ENCODE assay signal across 8 mouse cellular contexts in the genomic region with DNA sequence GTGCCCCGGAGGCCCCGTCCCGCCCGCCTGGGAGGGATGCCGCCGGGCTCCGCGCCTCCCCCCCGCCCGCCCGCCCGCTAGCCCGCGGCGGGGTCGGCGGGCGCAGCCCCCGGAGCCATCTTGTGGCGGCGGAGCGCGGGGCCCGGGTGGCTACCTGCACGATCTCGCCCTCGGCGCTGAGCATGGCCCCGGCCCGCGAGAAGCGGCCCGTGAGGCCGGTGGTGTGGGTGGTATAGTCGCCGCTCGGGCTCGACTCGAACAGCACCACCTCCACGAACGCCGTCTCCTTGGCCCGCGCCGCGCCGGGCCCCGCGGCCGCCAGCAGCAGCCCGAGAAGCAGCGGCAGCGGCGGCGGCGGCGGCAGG. TPM values are rescaled to one million over a fixed set of nuclear protein-coding genes. Genes with fewer than 3 reads are reported as not detected.
A peak's percentile ranks its signal among the peaks of the same experiment; 100 is the strongest.
DNase-seq lines count a peak whose midpoint lies in the region; ATAC-seq and TF ChIP-seq lines count a peak whose summit lies in the region.

No protein-coding gene starts in this region.

- H3K4me3 ChIP-seq in bone marrow, adult 2 months (replicated peaks; ENCODE audit: control insufficient read depth, low read depth, low read length), result peak overlapping the region; percentile 51
- peak overlapping the region; percentile 76 for H3K4me3 ChIP-seq in forebrain, embryonic 15.5 days
- peak overlapping the region; percentile 78 for H3K4me3 ChIP-seq in hindbrain, embryonic 14.5 days (replicated peaks; ENCODE audit: low read length)
- peak overlapping the region; percentile 87 for H3K4me3 ChIP-seq in limb, embryonic 14.5 days (replicated peaks; ENCODE audit: low read length)
- peak overlapping the region; percentile 89 for H3K4me3 ChIP-seq in midbrain, postnatal 0 days (ENCODE audit: low read depth, low read length)
- peak overlapping the region; percentile 87 for H3K4me3 ChIP-seq in stomach, postnatal 0 days (ENCODE audit: low read depth, low read length)

- no peaks in the 10 kb centered on the region for H3K4me1 ChIP-seq in bone marrow, adult 2 months (ENCODE audit: control insufficient read depth, insufficient read depth, low read length)
- H3K4me1 ChIP-seq in forebrain, embryonic 15.5 days, result peaks cover 29% of the 10 kb centered on the region
- H3K4me1 ChIP-seq in hindbrain, embryonic 14.5 days (replicated peaks; ENCODE audit: control insufficient read depth, insufficient read depth, low read length), result peaks cover 19% of the 10 kb centered on the region
- peaks cover 22% of the 10 kb centered on the region for H3K4me1 ChIP-seq in limb, embryonic 14.5 days (ENCODE audit: control insufficient read depth, insufficient read depth, low read length)
- H3K4me1 ChIP-seq in midbrain, postnatal 0 days (ENCODE audit: insufficient read depth, low read length), result peaks cover 3% of the 10 kb centered on the region; the same call in 1 of the 2 replicates
- peaks cover 4% of the 10 kb centered on the region; the same call in 1 of the 2 replicates for H3K4me1 ChIP-seq in stomach, postnatal 0 days (replicated peaks; ENCODE audit: control insufficient read depth, insufficient read depth)

- no peaks in the 10 kb centered on the region for H3K36me3 ChIP-seq in forebrain, embryonic 15.5 days
- no peaks in the 10 kb centered on the region for H3K36me3 ChIP-seq in hindbrain, embryonic 14.5 days (replicated peaks; ENCODE audit: control insufficient read depth, insufficient read depth)
- H3K36me3 ChIP-seq in limb, embryonic 14.5 days (ENCODE audit: control insufficient read depth, insufficient read depth, low read length), result no peaks in the 10 kb centered on the region
- no peaks in the 10 kb centered on the region for H3K36me3 ChIP-seq in midbrain, postnatal 0 days (ENCODE audit: insufficient read depth, low read length)
- no peaks in the 10 kb centered on the region for H3K36me3 ChIP-seq in stomach, postnatal 0 days (ENCODE audit: control insufficient read depth, insufficient read depth, low read length)

- H3K4me2 ChIP-seq in forebrain, embryonic 15.5 days (replicated peaks), result peak overlapping the region; percentile 96
- H3K4me2 ChIP-seq in hindbrain, embryonic 14.5 days (replicated peaks), result peak overlapping the region; percentile 91
- peak overlapping the region; percentile 78 for H3K4me2 ChIP-seq in limb, embryonic 14.5 days (replicated peaks; ENCODE audit: low read depth, low read length, severe bottlenecking)
- H3K4me2 ChIP-seq in midbrain, postnatal 0 days (ENCODE audit: low read depth, low read length, poor library complexity, severe bottlenecking), result peak overlapping the region; percentile 96
- peak overlapping the region; percentile 95 for H3K4me2 ChIP-seq in stomach, postnatal 0 days (replicated peaks; ENCODE audit: low read depth)

- no peak for TF ChIP-seq EP300 in stomach, postnatal 0 days (optimal IDR thresholded peaks at IDR 0.05)

- no peaks in the 10 kb centered on the region for H3K27me3 ChIP-seq in forebrain, embryonic 15.5 days
- H3K27me3 ChIP-seq in hindbrain, embryonic 14.5 days (ENCODE audit: control insufficient read depth, insufficient read depth, low read length), result 0 out of 2 replicates have a peak, but pooled peaks cover 10% of the 10 kb centered on the region
- H3K27me3 ChIP-seq in limb, embryonic 14.5 days (ENCODE audit: control insufficient read depth, insufficient read depth, low read length), result no peaks in the 10 kb centered on the region
- no peaks in the 10 kb centered on the region for H3K27me3 ChIP-seq in midbrain, postnatal 0 days (ENCODE audit: insufficient read depth, low read length)
- no peaks in the 10 kb centered on the region for H3K27me3 ChIP-seq in stomach, postnatal 0 days (ENCODE audit: control insufficient read depth, insufficient read depth, low read length)

- ATAC-seq in frontal cortex, adult (ENCODE audit: low TSS enrichment), result peak; percentile 42
- ATAC-seq in forebrain, embryonic 15.5 days (replicated peaks), result peak; percentile 21; the same call in 1 of the 2 replicates
- ATAC-seq in hindbrain, embryonic 14.5 days (ENCODE audit: low FRiP score), result peak; percentile 72
- peak; percentile 24 for ATAC-seq in limb, embryonic 14.5 days (ENCODE audit: low FRiP score, low read depth)
- peak; percentile 74 for ATAC-seq in midbrain, postnatal 0 days (ENCODE audit: low FRiP score)
- ATAC-seq in stomach, postnatal 0 days (ENCODE audit: low FRiP score, low TSS enrichment), result peak; percentile 60

- TF ChIP-seq POLR2A in bone marrow, adult 2 months (IDR thresholded peaks at IDR 0.05; ENCODE audit: borderline replicate concordance, control insufficient read depth, low read depth, low read length), result no peak
- TF ChIP-seq POLR2A in limb, embryonic 14.5 days (IDR thresholded peaks at IDR 0.05; ENCODE audit: borderline replicate concordance, extremely low read depth, insufficient read depth, insufficient read length), result no peak

- H3K9me3 ChIP-seq in forebrain, embryonic 15.5 days, result no peaks in the 10 kb centered on the region
- H3K9me3 ChIP-seq in hindbrain, embryonic 14.5 days (ENCODE audit: control insufficient read depth, low read length), result no peaks in the 10 kb centered on the region
- H3K9me3 ChIP-seq in limb, embryonic 14.5 days (ENCODE audit: control insufficient read depth, low read length), result no peaks in the 10 kb centered on the region
- H3K9me3 ChIP-seq in midbrain, postnatal 0 days (ENCODE audit: low read length), result no peaks in the 10 kb centered on the region
- no peaks in the 10 kb centered on the region for H3K9me3 ChIP-seq in stomach, postnatal 0 days (ENCODE audit: control insufficient read depth, low read length)

- DNase-seq in frontal cortex, adult 2 months (ENCODE audit: extremely low spot score in 1 of 2, low spot score in 1 of 2), result no peak
- no peak for DNase-seq in hindbrain, embryonic 14.5 days (ENCODE audit: low spot score)
- DNase-seq in limb, embryonic 14.5 days (ENCODE audit: low spot score), result no peak
- DNase-seq in midbrain, postnatal 0 days (ENCODE audit: low spot score), result no peak
- DNase-seq in stomach, postnatal 0 days (ENCODE audit: low spot score), result peak; percentile 50

- H3K27ac ChIP-seq in bone marrow, adult 2 months (ENCODE audit: control insufficient read depth, insufficient read depth, low read depth, low read length, poor library complexity), result peak overlapping the region; percentile 43; the same call in 1 of the 2 replicates
- H3K27ac ChIP-seq in forebrain, embryonic 15.5 days (replicated peaks), result no peak overlapping the region
- peak overlapping the region; percentile 54 for H3K27ac ChIP-seq in hindbrain, embryonic 14.5 days
- H3K27ac ChIP-seq in limb, embryonic 14.5 days (replicated peaks; ENCODE audit: low read depth, low read length), result peak overlapping the region; percentile 76
- peak overlapping the region; percentile 64 for H3K27ac ChIP-seq in midbrain, postnatal 0 days (ENCODE audit: low read depth, low read length)
- H3K27ac ChIP-seq in stomach, postnatal 0 days (replicated peaks), result peak overlapping the region; percentile 91

- peak overlapping the region; percentile 68 for H3K9ac ChIP-seq in forebrain, embryonic 15.5 days (replicated peaks)
- H3K9ac ChIP-seq in hindbrain, embryonic 14.5 days, result peak overlapping the region; percentile 73
- H3K9ac ChIP-seq in limb, embryonic 14.5 days (ENCODE audit: low read depth, low read length, severe bottlenecking), result peak overlapping the region; percentile 89
- H3K9ac ChIP-seq in midbrain, postnatal 0 days (replicated peaks; ENCODE audit: low read length, poor library complexity, severe bottlenecking), result peak overlapping the region; percentile 71
- peak overlapping the region; percentile 88 for H3K9ac ChIP-seq in stomach, postnatal 0 days (ENCODE audit: low read length)

- 7% methylated on average over 48 of the region's 57 CpGs for WGBS in bone marrow, adult 2 months
- under 1% methylated on average over 36 of the region's 57 CpGs for WGBS in forebrain, embryonic 15.5 days
- WGBS in hindbrain, embryonic 14.5 days, result 1% methylated on average over 34 of the region's 57 CpGs
- WGBS in limb, embryonic 14.5 days, result 0% methylated on average over 3 of the region's 57 CpGs
- under 1% methylated on average over 24 of the region's 57 CpGs for WGBS in midbrain, postnatal 0 days
- WGBS in stomach, postnatal 0 days, result 0% methylated on average over 23 of the region's 57 CpGs

- TF ChIP-seq CTCF in bone marrow, adult 2 months (IDR thresholded peaks at IDR 0.05; ENCODE audit: control insufficient read depth, insufficient read depth, low read length), result no peak
- no peak for TF ChIP-seq CTCF in midbrain, postnatal 0 days (IDR thresholded peaks at IDR 0.05)
- no peak; the same call in 1 of the 2 replicates for TF ChIP-seq CTCF in stomach, postnatal 0 days (IDR thresholded peaks at IDR 0.05; ENCODE audit: low read depth)

RNA-seq across cellular contexts. Expression of a gene that starts 0.4 kb away (rescaled TPM):
- polyA plus RNA-seq in frontal cortex, adult 2 months (2012; rRNA removed), result 6.8 and 8.2 TPM in 2 replicates
- 0.63 and 2.0 TPM in 2 replicates for polyA plus RNA-seq in bone marrow, adult 2 months (2011; ENCODE audit: insufficient read depth, insufficient read length, low replicate concordance, missing spikeins)
- polyA plus RNA-seq in forebrain, embryonic 15.5 days (2015; fragmentation: Nextera tagmentation; extraction: Ambion mirVana), result 6.9 and 7.4 TPM in 2 replicates
- 7.5 and 7.6 TPM in 2 replicates for polyA plus RNA-seq in hindbrain, embryonic 14.5 days (2014; fragmentation: Nextera tagmentation; extraction: Ambion mirVana)
- 8.0 and 10.6 TPM in 2 replicates for polyA plus RNA-seq in limb, embryonic 14.5 days (2012; rRNA removed)
- polyA plus RNA-seq in limb, embryonic 14.5 days (2014; fragmentation: Nextera tagmentation; extraction: Ambion mirVana), result 12.9 and 14.4 TPM in 2 replicates
- 11.0 and 12.5 TPM in 2 replicates for total RNA-seq in midbrain, postnatal 0 days (2014; rRNA removed)
- 6.9 and 7.8 TPM in 2 replicates for polyA plus RNA-seq in midbrain, postnatal 0 days (2015; fragmentation: Nextera tagmentation; extraction: Ambion mirVana)
- polyA plus RNA-seq in stomach, postnatal 0 days (2015; fragmentation: Nextera tagmentation; extraction: Ambion mirVana), result 8.9 and 9.3 TPM in 2 replicates

Comparison
In these comparisons a context has a peak if more than half of its experiments do, and no peak if none do; other contexts are left out.
1. ATAC-seq: peak in every context shown above with its lines; median percentile 74 in midbrain, postnatal 0 days; 72 in hindbrain, embryonic 14.5 days; 60 in stomach, postnatal 0 days; 42 in frontal cortex, adult; 24 in limb, embryonic 14.5 days; 21 in forebrain, embryonic 15.5 days.